Mouse (Mus musculus) Patski (cell line): Measurements from ENCODE around the gene Adam8. TPM values are rescaled to one million over a fixed set of nuclear protein-coding genes. Genes with fewer than 3 reads are reported as not detected.
A peak's percentile ranks its signal among the peaks of the same experiment; 100 is the strongest.

Experiments used
- ATAC-seq: fragments of 100-300 bp; one replicate; pipeline ENCODE4 v1.8.0; 2021
- CTCF ChIA-PET: fragments of 350-600 bp; sonication (Branson Sonifier 250); formaldehyde crosslinking; loops from one replicate; lab custom pipeline; 2022; ENCODE audit warnings: inconsistent platforms; lab: Charles Lee
- POLR2A ChIA-PET: fragments of 350-600 bp; sonication (Branson Sonifier 250); formaldehyde crosslinking; loops from one replicate; lab custom pipeline; 2022; ENCODE audit warnings: antibody characterized with exemption, inconsistent platforms; lab: Charles Lee
- DNase-seq: peaks from one replicate; pipeline ENCODE4 v3.0.0-alpha.2; 2011; ENCODE audit warnings: low read depth, low spot score
- H3K27me3 ChIP-seq: fragments of 371-371 bp; one replicate; pipeline ENCODE4 v1.5.1; 2021
- CTCF ChIP-seq: fragments of 100-300 bp; IDR thresholded peaks from one replicate; pipeline ENCODE4 v1.5.1; 2021
- in situ Hi-C: fragments of 300-500 bp; cut with MboI; formaldehyde crosslinking; loops from 3 replicates; pipeline ENCODE4 v1.11.1; 2018; ENCODE audit warnings: low pct_unique_long_range_greater_than_20kb, mixed read lengths
- polyA plus RNA-seq: library from polyadenylated mRNA; unstranded; gene quantifications from one replicate; pipeline ENCODE4 v1.2.3, GENCODE M21; 2021

Adam8 gene
- polyA plus RNA-seq, 1 experiment from 2014 or later: 1.4 TPM

DNA sequence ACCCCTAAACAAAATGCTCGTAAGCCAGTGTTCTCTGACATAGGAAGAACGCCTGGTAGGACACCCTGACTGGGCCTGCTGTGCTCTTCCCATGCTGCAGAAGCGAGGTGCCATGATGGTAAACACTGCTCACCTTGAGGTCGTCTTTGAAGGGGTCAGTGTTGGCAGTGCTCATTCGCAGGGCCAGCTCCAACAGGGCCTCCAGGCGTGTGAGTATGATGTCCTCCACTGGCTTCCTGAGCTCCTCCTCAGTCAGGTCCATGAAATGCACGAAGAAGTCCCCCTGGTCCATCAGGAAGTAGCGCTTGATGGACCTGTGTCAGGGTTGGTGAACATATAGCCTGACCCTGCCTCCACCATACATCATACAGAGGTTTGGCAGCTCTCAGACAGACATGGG is 12.3 kb upstream of the Adam8 start:
- CTCF ChIA-PET: interaction anchor here (1.1 to 1.2 kb wide), 2 partner anchors 12 to 35 kb away, joined by 3 read pairs; no protein-coding TSS in a partner anchor
- POLR2A ChIA-PET: no interaction called here
- ATAC-seq (no peak), DNase-seq (no peak)
- H3K27me3 ChIP-seq: no peaks in the 10 kb centered on the region
- no peak for TF ChIP-seq CTCF
- in situ Hi-C loops: no loop called here

- ATAC-seq (no peak), DNase-seq (no peak)
- CTCF ChIA-PET: interaction anchor here (1.6 kb wide), 1 partner anchor 31 kb away, joined by 3 read pairs; no protein-coding TSS in a partner anchor
- in situ Hi-C loops: no loop called here
- no peak for TF ChIP-seq CTCF
- H3K27me3 ChIP-seq: no peaks in the 10 kb centered on the region
- POLR2A ChIA-PET: no interaction called here
Observed at GRCm38 (mm10) chr7:140001086-140001740, 8.9 kb upstream of the Adam8 start.

DNA sequence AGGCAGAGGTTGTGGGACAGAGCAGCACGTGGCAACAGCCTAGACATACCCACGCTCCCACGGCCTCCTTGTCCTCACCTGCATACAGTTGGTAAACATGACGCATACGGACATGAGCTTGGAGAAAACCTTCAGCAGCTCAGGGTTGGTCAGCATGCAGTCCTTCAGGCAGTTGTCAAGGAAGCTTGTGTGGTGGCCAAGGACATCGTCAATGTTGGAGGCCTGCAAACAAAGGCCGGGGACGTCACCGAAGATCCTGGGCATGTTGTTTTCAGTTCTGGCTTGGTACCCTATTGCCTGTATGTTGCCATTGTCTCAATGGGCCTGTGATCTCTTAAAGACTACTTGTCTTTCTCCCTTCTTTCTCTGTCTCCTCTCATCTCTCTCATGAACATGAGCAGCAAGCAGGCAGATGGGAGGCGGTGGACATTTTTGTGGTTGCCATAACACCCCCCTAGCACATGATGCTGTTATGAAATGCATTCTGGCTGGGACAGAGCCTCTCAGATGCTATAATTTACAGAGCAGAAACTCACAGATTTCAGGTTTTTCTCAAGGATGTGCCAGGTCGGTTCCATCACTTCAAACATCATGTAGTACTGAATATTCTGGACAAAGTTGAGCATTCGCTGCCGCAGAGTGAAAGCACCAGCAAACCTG is 6.5 kb upstream of the Adam8 start:
- no peaks in the 10 kb centered on the region for H3K27me3 ChIP-seq
- no peak for TF ChIP-seq CTCF
- ChIA-PET POLR2A (no interaction called here), CTCF (interaction anchor here (1.2 kb wide), 1 partner anchor 9 kb away, joined by 3 read pairs; no protein-coding TSS in a partner anchor)
- DNase-seq: no peak
- in situ Hi-C loops: loop anchor here (5.0 to 10.0 kb wide), 2 partner anchors 37 to 94 kb away; no protein-coding TSS in a partner anchor
- no peak for ATAC-seq

DNA sequence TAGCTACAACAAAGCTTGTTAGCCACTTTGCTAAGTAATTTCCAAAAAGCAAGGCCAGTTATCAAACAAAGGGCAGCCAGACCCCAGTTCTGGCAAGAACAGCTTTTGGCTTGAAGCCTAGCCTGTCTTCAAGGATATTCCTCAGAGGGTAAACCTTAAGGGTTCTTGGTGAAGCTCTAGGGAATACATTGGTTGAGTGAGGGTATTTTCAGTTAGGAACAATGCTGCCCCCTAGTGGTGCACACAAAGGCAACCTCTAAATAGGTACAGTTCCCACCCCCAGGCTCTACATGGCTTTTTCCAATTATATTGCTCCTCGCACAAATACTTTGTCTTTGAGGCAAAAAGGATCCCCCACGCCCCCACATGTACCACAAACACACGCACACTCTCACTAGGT is 2.3 kb upstream of the Adam8 start:
- in situ Hi-C loops: loop anchor here (5.0 to 10.0 kb wide), 2 partner anchors 32 to 90 kb away; no protein-coding TSS in a partner anchor
- ATAC-seq (peak; percentile 60), DNase-seq (no peak)
- TF ChIP-seq CTCF: no peak
- ChIA-PET CTCF (interaction anchor here (0.7 to 7.4 kb wide), 16 partner anchors 8 to 311 kb away, joined by 3 to 113 read pairs (median 4); partner anchors contain the start of gene 6430531B16Rik), POLR2A (no interaction called here)
- H3K27me3 ChIP-seq: no peaks in the 10 kb centered on the region

DNA sequence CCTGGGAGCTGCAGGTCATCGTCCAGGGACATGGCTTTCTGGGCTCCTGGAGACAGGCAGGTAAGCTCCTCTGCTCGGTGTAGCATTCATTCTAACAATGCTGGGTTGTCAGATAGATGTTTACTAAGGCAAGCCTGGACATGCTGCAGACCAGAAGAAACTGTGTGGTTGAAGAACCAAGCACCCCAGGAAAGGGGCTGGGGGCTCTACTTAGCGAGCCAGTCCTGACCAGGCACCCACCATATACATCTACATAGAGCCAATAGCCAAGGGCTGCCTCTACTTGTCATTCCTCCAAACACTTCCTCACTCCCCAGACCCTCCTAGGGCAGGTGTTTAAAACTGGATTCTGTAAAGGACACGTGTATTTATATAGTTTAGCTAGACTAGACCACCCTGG is 1.8 kb upstream of the Adam8 start:
- POLR2A ChIA-PET: no interaction called here
- no peak for ATAC-seq

GRCm38 (mm10) chr7:139993532-139993931 is 1.2 kb upstream of the Adam8 start:
- in situ Hi-C loops: loop anchor here (10.0 kb wide), 1 partner anchor 89 kb away; no protein-coding TSS in a partner anchor
- ChIA-PET POLR2A (no interaction called here), CTCF (interaction anchor here (0.8 to 7.4 kb wide), 9 partner anchors 7 to 309 kb away, joined by 3 to 113 read pairs (median 5); partner anchors contain the start of gene 6430531B16Rik)
- no peaks in the 10 kb centered on the region for H3K27me3 ChIP-seq
- ATAC-seq (peak; percentile 36), DNase-seq (no peak)
- no peak for TF ChIP-seq CTCF

More for the DNA sequence above, 1.8 kb upstream of the Adam8 start:
- no peak for DNase-seq
- TF ChIP-seq CTCF: no peak
- CTCF ChIA-PET: interaction anchor here (0.7 to 7.4 kb wide), 16 partner anchors 8 to 310 kb away, joined by 3 to 113 read pairs (median 4); partner anchors contain the start of gene 6430531B16Rik
- no peaks in the 10 kb centered on the region for H3K27me3 ChIP-seq
- in situ Hi-C loops: loop anchor here (10.0 kb wide), 1 partner anchor 89 kb away; no protein-coding TSS in a partner anchor

- ATAC-seq: no peak
- in situ Hi-C loops: loop anchor here (10.0 kb wide), 1 partner anchor 86 kb away; no protein-coding TSS in a partner anchor
- H3K27me3 ChIP-seq: no peaks in the 10 kb centered on the region
- no peak for TF ChIP-seq CTCF
- DNase-seq: no peak
- CTCF ChIA-PET: interaction anchor here (7.4 kb wide), 1 partner anchor 20 kb away, joined by 113 read pairs; no protein-coding TSS in a partner anchor
- POLR2A ChIA-PET: interaction anchor here (0.6 kb wide), 1 partner anchor 324 kb away, joined by 15 read pairs; no protein-coding TSS in a partner anchor
Observed at GRCm38 (mm10) chr7:139990864-139991394, 1.4 kb downstream of the Adam8 start.

- ChIA-PET POLR2A (no interaction called here), CTCF (interaction anchor here (4.2 kb wide), 1 partner anchor 7 kb away, joined by 17 read pairs; no protein-coding TSS in a partner anchor)
- no peak for ATAC-seq
- no peak for TF ChIP-seq CTCF
- in situ Hi-C loops: no loop called here
- no peaks in the 10 kb centered on the region for H3K27me3 ChIP-seq
- no peak for DNase-seq
Observed at GRCm38 (mm10) chr7:139988272-139988671, 4.1 kb downstream of the Adam8 start.

DNA sequence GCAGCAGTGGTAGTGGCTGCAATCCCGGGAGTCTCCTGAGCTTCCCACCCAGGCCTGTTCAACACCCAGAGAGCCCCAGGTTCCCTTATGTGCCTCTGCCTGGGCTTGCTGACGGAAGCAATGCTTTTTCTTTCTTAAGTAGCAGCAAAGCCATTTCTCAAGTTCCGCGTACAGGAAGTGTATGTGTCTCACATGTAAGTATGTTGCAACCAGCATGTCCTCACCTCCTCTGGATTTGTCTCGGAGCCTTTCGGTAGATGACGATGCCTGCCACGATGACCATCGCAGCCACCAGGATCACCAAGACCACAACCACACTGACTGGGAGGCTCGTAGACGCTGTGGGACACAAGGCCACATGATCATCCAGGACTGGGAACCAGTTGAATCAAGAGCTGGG is 7.9 kb downstream of the Adam8 start:
- H3K27me3 ChIP-seq: no peaks in the 10 kb centered on the region
- ChIA-PET CTCF (interaction anchor here (1.5 to 4.2 kb wide), 2 partner anchors 11 to 13 kb away, joined by 4 to 17 read pairs; no protein-coding TSS in a partner anchor), POLR2A (interaction anchor here (0.6 kb wide), 1 partner anchor 34 kb away, joined by 5 read pairs; no protein-coding TSS in a partner anchor)
- DNase-seq (no peak), ATAC-seq (no peak)
- TF ChIP-seq CTCF: no peak
- in situ Hi-C loops: no loop called here

DNA sequence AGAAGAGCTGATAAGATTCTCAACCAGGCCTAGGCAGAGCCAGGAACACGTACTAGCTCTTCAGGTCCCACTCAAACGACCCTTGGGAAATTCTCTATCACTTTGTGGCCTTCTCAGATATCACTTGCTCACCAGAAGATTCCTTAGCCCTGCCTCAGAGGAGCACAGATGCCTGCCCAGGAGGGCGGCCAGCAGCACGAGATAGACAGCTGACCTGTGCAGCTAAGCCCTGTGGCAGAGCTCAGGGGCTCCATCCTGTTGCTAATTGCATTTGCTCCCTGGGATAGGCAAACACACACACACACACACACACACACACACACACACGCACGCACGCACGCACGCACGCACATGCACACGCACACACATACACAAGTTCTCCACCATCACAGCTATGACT is 10.3 kb downstream of the Adam8 start:
- DNase-seq (no peak), ATAC-seq (no peak)
- ChIA-PET CTCF (interaction anchor here (1.4 to 1.5 kb wide), 2 partner anchors 11 to 13 kb away, joined by 4 to 5 read pairs; partner anchors contain the start of gene Adam8), POLR2A (interaction anchor here (0.5 to 0.7 kb wide), 2 partner anchors 13 to 360 kb away, joined by 3 read pairs; no protein-coding TSS in a partner anchor)
- H3K27me3 ChIP-seq: no peaks in the 10 kb centered on the region
- in situ Hi-C loops: no loop called here
- no peak for TF ChIP-seq CTCF
